Mouse (Mus musculus) cerebellum, postnatal 14 days (tissue): ENCODE data around the gene Slc39a9.
A peak's percentile ranks its signal among the peaks of the same experiment; 100 is the strongest.

ENCODE experiments used
- DNase-seq, 2 experiments: peaks; one replicate each; pipeline ENCODE4 v3.0.0; 2021; ENCODE audit warnings: mixed read lengths in 2 of 2

The Slc39a9 gene

DNA sequence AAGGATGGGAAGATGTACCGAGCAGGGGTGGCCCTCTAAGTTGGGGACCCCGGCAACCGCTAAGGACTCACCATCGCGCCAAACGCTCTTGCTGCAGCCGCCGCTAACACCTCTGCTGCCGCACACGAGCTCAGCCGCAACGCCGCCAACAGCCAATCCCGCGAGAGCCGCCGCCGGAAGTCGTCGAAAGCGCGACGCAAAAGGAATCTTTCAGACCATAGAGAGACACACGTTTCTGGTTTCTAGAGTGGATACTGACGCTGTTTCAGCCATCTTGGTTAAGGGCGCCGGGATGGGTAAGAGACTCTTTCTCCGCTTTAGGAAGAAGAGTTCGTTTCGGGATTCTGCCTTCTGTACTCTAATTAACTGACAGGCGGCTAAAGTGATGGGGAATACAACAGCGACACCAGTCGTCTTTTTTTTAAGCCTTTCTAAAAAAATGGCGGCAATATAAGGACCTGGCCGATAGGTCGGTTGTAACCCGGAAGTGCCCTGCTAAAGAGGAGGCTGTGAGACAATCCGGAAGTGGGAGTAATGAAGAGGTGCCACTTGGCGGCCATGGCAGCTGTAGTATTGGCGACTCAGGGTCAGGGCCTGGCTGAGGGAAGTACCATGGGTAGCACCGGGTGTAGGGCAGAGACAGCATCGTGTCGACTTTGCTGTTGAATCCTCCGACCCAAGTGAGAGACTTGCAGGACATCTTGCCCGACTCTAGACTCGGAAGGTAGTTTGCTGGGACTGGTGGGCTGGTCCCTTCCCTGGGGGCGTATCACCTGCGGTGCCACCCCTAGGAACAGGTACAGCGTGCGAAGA, at the start of gene Slc39a9, which contains the start of gene Erh:
Gene Slc39a9, plus strand, starts transcription at position 191 of the 813 bp plus-strand sequence.
Gene Erh, minus strand, starts transcription at position 649 of the 813 bp plus-strand sequence.
- peak; percentile 93 for DNase-seq

DNA sequence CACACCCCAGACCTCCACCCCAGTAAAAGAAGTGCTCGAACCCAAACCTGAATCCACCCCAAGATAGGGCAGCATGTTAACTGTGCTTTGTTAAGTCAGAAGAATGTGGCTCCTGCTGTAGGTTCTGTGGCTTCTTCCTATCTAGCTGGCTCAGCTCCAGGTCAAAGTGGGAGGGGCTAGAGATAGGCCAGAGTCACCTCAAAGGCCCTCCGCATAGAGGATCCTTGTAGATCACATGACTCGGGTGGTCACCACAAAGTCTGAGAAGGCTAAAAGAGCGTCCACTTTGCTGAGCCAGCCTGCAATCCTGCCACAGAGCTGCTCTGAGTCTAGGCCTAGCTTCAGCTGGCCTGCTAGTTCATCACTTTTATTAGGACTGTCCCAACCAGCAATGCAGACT, 49.5 kb upstream of the Slc39a9 start:
- no peak for DNase-seq

- no peak for DNase-seq
These were observed 48.9 kb upstream of the Slc39a9 start for GRCm38 (mm10) chr12:80594781-80595180.

- DNase-seq: no peak
These were observed 48.1 kb upstream of the Slc39a9 start for GRCm38 (mm10) chr12:80595566-80595965.

GRCm38 (mm10) chr12:80595968-80596367, 47.7 kb upstream of the Slc39a9 start:
- DNase-seq: no peak

GRCm38 (mm10) chr12:80598236-80598635, 45.4 kb upstream of the Slc39a9 start:
- no peak for DNase-seq

DNA sequence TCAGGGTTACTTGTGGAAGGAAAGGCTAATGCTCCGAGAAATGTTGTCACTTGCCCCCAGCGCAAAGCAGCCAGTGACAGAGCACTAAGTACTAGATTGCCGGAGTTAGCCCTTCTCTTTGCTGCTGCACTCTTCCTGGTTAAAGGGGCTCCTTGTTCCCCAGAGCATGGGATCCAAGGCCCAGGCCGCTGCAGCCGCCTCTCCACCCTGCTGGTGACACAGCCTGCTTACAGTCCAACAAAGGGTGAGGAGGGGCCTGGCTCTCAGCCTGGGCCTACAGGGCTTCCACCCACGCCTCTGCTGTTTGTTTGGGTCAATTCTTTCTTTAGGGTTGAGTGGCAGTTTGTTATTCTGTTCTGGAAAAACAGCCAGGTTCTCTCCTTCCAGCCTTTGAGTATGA, 44.9 kb upstream of the Slc39a9 start:
- DNase-seq: peak; percentile 33 to 45

DNA sequence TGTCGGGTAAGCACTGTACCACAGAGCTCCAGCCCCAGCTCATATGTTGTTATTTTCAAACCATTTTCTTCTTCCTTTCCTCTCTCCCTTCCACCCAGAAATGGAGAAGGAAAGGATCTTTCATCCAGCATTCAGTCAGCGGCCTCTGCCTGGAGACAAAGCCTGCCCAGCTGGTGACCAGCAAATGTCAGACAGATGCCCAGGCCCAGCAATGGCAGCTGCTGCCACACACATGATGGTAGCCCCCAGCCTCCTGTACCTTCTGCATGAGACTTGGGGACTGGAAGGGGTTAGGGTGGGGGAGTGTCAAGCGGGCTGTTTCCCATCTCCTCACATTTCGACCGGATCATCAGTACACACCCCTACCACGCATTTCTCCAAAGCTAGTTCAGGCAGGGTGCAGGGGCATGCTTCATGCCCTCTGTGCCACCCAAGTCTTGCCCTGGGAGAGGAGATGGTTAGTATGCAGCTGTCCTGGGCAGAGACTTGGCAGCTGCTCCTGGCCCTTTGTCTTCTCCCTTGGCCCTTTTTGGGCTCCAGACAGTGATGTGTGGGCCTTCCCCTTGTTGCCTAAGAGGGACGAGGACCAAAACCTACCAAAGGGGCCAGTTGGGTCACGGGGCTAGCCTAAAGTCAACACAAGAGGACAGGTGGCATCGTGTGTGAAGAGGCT, 42.0 kb upstream of the Slc39a9 start:
- DNase-seq: peak in 1 of 2 experiments; percentile 28

GRCm38 (mm10) chr12:80602432-80602831, 41.3 kb upstream of the Slc39a9 start:
- DNase-seq: no peak

DNA sequence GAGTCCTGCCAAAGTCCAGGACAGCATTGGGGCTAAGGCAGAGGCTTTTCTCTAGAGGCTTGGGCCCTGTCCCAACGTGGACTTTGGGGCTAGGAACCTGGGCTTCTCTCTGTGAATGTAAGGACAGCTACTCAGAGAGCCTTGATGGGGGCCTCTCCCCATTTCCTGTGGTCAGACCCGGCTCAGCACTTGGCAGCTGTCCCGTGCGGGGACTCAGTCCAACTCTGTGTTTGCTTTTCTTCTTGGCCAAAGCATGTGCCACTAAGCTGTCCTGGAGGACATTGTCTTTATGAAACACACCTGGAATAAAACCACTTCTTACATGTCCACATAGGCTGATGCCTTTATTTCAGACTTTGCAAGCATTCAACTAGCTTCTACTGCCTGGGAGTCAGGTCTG, 40.1 kb upstream of the Slc39a9 start:
- peak; percentile 55 to 61 for DNase-seq

DNA sequence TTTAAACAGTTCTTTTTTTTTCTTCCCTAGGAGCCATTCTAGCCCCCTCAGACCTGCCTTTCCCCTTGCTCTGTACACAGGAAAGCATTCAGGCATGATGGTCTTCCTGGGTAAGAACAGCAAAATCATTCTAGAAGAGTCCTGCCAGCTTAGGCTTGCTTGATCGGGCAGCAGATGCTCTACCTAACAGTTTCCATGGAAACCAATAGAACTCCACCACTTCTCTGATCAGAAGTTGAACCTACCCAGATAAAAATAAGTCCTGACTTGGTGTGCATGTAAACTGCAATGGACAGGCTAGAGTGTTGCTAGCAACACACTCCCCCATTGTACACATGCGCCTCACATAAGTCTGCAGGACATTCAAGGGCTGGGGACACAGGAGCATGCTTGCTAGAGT, 39.5 kb upstream of the Slc39a9 start:
- no peak for DNase-seq

- no peak for DNase-seq
These were observed 35.1 kb upstream of the Slc39a9 start for GRCm38 (mm10) chr12:80608576-80608975.

GRCm38 (mm10) chr12:80609928-80610327, 33.8 kb upstream of the Slc39a9 start:
- DNase-seq: no peak

DNA sequence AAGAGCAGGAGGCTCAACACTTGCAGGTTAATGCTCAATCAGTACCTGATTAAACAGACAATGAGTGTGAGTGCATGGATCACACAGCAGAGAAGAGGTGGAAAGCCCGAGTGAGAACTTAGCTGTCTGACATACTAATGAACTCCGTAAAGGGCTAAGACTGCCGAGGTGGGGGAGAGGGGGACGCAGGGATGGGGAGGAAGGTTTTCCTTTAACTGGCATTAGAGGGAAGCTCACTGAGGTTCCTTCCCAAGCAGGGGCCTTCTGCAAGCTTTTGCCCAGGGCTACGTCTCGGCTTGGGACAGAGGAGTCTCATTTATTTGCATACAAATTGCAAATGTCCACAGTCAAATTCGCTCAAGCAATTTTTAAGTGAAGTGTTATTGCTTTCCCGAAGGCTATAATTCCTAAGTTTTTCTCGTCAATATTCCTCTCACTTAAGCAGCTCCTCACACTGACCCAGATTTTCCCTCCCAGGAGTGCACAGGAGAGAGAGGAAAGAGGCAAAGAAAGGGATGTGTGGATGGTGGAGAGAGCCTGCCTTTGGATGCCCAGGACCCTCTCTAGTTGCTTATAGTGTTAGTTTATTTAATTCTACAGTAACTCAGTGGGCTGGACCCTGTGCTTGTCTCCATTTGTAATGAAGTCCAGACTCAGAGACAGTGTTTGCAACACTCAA, 31.4 kb upstream of the Slc39a9 start:
- DNase-seq: no peak

DNA sequence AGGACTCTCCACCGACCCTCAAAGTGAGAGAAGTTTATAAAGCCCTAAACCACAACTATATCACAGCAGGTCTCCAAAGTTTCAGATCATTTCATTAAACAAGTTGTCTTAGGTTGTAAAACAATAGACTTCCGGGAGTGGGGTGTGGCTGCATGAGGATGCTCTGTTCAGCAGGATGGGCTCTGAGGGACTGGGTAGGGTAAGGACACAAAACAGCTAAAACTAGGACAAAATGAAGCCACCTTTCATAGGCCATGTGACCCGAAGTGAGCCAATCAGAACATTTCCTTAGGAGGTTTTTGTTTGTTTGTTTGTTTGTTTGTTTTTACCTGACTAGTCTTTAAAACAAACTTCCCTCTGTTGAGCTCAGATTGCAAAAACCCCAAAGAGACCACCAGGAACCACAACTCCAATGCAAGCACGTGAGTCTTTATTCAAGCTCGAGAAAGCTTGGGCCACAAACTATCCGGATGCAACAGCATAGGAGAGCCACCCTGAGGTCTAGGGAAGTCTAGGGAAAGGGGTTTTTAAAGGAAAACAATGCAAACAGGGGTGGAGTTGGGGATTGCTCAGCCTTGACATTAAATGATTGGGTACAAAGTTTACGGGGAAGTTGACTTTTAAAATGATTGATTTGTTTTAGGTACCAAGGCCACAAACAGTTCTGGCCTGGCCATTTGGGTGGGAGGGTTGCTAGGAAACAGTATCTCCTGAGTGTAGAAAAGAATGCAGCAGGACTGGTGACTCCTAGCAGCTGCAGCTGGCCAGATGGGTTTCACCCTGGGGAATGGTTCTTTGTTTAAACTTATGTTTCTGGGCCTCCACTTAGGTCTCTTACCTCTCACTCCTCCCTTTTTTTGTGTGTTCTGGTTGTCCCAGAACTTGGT, 28.1 kb upstream of the Slc39a9 start:
- no peak for DNase-seq

GRCm38 (mm10) chr12:80620501-80620900, 23.2 kb upstream of the Slc39a9 start:
- DNase-seq: no peak

- no peak for DNase-seq
These were observed 11.9 kb upstream of the Slc39a9 start for GRCm38 (mm10) chr12:80631790-80632189.

DNA sequence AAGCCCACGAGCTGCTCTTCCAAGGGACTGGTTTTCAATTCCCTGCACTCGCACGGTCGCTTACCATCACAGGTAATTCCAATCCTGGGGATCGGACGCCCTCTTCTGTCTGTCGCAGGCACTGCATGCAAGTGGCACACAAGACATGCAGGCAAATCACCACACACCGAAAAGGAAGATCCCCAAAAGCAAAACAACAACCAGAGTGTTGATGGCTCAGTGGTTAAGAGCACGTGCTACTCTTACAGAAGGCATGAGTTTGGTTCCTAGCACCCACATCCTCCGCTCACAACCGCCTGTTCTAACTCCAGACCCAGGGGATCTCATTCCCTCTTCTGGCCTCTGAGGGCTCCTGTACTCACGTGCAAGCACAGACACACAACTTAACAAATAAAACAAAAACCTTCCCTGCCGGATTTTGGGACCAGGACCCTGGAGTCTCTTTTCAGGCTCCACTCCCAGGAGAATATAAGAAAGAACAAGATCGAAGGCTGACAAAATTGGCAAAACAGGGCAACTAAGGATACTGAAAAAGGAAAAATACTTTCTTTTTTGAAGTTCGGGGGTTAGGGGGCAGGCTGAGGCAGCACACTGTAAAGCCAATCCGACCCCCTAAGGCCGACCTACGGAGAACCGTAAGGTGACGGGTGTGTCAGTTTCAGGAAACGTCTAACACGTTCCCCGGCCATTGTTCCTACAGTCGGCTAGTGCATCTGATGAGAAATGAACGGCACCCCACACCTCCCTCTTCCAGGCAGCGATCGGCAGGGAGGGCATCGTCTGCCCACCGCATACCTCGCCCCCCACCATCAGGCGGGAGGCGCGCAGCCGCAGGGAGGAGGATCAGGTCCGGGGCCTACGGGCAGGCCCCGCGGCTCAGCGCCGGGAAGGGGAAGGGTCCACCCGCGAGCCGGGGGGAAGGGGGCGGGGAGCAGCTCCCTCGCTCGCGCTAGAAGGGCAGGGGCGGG, 674 bp upstream of the Slc39a9 start:
- DNase-seq: peak; percentile 52 to 77

DNA sequence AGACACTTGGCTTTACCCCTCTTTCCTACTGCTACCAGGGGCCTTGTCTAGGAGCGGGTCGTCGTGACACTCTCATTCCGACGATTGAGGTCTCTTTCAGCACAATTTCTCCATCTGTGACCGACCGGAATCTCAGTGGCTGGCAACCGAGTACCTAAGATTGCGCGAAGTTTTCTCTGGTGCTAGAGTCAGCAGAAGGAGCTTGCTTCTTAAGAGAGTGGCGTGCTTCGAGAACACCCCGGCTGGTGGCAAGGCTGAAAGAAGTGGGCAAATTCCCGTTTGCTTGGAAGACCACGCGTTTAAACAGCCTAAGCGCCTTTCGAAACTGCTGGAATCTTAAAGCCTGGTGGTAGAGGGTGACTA, 804 bp downstream of the Slc39a9 start:
- DNase-seq: no peak

- DNase-seq: no peak
These were observed 2.7 kb downstream of the Slc39a9 start for GRCm38 (mm10) chr12:80646377-80646776.

GRCm38 (mm10) chr12:80653951-80654658, 10.4 kb downstream of the Slc39a9 start:
- DNase-seq: peak; percentile 31 to 41
